Mouse (Mus musculus) right cerebral cortex, postnatal 36 days (tissue): ENCODE measurements around the gene Gm1604a.
A peak's percentile ranks its signal among the peaks of the same experiment; 100 is the strongest.
"Not testable (repeated sequence)": the region's sequence is repeated elsewhere in the genome, so short reads cannot be mapped to it uniquely, and the experiment has no call there.

Experiments used
- DNase-seq, 2 experiments: peaks; one replicate each; pipeline ENCODE4 v3.0.0; 2022; ENCODE audit warnings: low spot score in 2 of 2, mixed read lengths in 1 of 2

The Gm1604a gene

GRCm38 (mm10) chr17:7068997-7069539 lies 43.7 kb downstream of the Gm1604a start:
- not testable (repeated sequence) for DNase-seq

- not testable (repeated sequence) for DNase-seq
Observed at GRCm38 (mm10) chr17:7069561-7070240, 44.3 kb downstream of the Gm1604a start.

DNA sequence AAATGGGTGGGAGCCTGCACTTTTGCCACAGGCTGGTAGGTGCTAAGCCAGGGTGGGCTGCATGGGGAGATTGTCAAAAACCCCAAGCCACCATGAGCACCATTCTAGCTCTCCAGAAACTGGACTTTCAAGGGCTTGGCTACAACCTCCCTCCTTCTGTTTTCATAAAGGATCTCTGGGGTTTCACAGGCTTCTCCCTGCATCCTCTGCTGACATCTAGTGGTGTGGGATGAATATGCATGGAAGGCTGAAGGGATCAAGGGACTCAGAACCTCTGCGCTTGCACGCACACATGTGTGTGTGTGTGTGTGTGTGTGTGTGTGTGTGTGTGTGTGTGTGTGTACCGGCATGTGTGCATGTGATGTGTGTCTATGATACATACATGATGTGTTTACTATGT lies 49.1 kb downstream of the Gm1604a start:
- not testable (repeated sequence) for DNase-seq

DNA sequence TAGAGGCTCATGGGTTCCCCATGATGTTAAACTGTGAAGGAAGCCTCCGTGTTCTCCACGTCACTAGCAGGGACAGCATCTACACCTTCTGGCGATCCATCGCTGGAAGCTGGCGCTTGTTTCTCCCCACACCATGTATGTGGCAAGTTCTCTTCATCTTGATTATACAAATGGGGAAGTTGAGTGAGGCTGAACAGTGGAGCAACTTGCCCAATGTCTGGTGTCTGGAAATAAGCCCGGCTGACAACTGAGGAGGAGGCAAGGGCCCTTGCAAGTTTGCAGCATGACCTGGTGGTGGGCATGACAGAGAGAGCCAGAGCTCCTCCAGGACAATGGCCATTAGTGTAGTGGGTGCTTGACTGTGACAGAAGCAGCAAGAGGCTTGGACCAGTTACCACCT lies 50.2 kb downstream of the Gm1604a start:
- DNase-seq: not testable (repeated sequence)

- peak; percentile 35 to 45 for DNase-seq
Observed at GRCm38 (mm10) chr17:7079558-7079957, 54.2 kb downstream of the Gm1604a start.

GRCm38 (mm10) chr17:7084523-7084922 lies 59.2 kb downstream of the Gm1604a start:
- DNase-seq: not testable (repeated sequence)

DNA sequence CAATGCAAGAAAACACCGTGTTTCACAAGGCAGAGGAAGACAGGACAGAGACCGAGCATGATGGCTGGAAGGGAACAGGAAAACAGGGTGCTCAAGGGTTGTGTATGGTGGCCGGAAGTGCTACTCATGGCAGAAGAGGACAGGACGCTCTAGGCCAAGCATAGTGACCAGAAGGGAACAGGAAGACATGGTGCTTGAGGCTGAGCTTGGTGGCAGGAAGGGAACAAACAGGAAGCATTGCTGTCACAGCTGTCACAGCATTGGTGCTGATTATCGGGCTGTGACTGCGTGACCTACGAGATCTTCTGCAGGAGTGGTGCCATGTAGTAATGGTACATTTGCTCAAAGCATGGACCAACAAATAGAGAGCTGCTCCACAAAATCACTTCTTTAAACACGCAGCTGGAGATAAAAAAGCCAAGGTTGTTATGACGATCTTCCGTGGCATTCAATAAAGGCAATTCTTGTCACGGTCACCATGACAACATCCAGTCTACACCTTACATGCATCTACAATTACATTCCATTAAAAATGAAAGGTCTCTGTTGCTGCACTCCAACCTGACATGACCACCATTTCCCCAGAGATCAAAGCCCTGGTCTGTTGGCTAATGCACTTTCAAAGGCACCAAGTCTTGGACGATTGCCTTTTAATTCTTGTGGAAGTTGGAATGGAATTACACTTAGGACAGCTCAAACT lies 60.3 kb downstream of the Gm1604a start:
- DNase-seq: not testable (repeated sequence)

DNA sequence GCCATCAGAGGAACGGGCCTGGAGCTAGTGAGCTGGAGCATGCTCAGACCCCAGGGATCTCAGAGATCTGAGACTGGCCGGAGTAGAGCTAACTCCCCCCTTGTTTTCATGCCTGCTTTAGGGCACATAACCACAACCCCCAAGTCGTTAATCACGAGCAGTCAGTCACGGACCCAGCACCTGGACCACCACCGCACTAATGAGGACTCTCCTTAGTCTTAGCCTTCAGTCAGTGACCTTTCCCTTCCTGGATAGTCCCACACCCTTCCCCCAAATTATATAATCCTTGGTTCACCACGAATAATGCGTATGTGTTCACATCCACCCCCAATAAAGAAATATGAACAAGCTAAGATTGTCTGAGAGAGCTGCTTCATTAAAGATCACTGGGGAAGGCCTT lies 61.5 kb downstream of the Gm1604a start:
- DNase-seq: not testable (repeated sequence)

- DNase-seq: not testable (repeated sequence)
Observed at GRCm38 (mm10) chr17:7097835-7098519, 72.6 kb downstream of the Gm1604a start.

DNA sequence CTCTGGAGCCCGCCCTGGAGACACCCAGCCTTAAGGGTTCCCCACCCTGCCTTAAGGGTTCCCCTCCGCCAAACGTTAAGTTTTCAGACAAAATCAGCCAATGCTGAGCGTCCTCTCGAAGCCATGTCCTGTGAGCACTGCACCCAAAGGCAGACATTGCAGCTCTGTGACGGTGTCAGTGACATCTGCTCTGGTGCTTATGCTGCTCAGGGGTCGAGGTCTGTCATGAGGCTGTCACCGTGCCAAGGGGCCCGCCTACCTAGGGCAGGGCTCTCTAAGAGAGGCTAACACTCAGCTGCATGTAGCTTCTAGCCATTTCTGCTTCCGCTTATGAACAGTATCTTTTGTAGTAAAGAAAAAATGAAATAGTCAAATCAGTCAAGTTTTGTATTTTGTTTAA lies 73.7 kb downstream of the Gm1604a start:
- DNase-seq: not testable (repeated sequence)

GRCm38 (mm10) chr17:7102945-7103344 lies 77.6 kb downstream of the Gm1604a start:
- DNase-seq: not testable (repeated sequence)

GRCm38 (mm10) chr17:7111658-7112057 lies 86.3 kb downstream of the Gm1604a start:
- not testable (repeated sequence) for DNase-seq

DNA sequence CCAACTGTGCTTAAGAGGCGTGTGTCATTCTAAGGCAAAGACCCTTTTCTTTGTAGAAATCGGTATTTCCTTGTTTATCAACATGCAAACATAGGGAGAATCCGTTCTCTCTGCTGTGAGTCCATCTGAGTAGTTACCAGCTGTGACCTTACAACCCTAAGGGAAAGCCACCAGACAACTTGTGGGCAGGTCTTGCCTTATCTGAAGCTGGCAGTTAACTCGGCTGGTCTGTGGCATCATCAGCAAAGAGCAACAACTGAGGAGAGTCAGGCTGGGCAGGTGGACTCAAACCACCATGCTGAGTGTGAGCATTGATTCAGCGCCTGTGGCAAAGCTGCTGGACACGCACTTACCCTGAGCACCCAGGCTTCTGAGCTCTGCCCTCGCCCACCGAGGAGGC lies 90.9 kb downstream of the Gm1604a start:
- not testable (repeated sequence) for DNase-seq

DNA sequence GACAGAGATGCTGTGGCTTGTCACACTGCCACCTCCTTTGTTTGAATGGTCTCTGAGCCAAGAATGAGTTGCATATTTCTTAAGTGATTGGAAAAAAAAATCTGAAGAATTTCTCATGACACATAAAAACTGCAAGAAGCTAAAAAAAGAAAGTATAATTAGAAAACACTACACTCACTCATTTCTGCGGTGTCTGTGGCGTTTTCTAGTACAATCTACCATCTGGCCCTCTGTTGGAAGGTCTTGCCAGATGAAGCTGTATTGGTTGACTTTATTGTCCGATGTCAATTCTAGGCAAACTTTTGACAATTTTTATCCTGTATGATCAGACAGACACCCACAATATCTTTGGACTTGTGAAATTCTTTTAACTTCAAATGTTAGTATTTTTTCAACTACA lies 95.5 kb downstream of the Gm1604a start:
- peak in 1 of 2 experiments; percentile 45 for DNase-seq

- not testable (repeated sequence) for DNase-seq
Observed at GRCm38 (mm10) chr17:7122554-7122953, 97.2 kb downstream of the Gm1604a start.

DNA sequence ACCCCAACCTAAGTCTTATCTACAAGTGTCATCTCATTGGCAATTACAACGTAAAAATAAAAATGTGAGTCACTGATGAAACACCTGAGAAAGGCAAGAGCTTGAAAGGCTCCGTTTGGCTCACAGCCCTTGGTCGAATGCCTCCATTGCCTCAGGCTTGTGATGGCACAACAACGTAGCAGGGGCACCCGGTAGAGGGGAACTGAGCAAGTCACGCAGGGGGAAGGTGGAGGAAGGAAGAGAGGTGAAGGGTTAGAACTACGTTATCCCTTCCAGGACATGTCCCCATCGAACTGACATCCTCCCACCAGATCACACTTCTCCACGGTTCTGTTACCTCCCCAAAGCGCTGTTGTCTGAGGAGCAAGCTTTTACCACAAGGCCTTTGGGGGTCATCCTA lies 101.1 kb downstream of the Gm1604a start:
- DNase-seq: not testable (repeated sequence)

DNA sequence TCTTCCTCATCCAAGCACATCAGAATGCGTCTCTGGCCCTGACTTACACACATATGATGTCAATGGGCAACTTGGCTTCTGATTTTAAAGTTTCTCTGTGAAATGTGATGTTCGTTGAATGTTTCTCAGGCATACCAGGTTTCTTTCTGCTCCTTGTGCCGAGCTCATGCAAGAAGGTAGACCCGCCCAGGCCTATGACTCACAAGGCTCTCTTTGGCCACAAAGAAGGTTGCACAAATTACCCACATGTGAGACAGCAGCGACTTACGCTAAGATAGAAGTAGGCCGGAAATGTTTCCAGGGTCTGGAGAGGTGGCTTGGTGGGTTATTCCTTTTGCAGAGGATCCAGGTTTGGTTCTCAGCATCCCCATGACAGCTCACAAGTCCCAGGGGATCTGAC lies 108.6 kb downstream of the Gm1604a start:
- DNase-seq: not testable (repeated sequence)

DNA sequence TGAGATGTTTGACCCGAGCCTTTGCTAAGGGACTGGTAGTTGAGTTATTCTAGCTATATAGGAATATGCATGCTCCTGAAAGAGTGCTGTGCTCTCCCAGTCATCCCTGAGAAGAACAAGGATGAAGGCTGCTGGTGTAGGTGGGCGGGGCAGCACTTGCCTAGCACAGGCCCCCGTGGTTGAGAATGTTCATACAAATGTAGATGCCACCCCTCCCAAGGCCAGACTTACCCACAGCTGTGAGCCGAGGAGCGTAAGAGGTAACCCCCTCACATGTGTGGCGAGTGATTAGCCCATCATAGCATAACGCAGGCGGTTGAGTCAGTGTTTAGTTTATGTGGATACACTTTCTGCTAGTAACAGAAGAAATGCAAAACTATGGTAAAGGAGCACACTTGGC lies 109.9 kb downstream of the Gm1604a start:
- not testable (repeated sequence) for DNase-seq
